Mouse (Mus musculus): ENCODE measurements around the gene Tmem107.

Tmem107 gene

GRCm38 (mm10) chr11:69070590-69071222 is at the start of gene Tmem107:
Tmem107 (plus strand) TSS chr11:69070806.
- DNase-seq, result peak; percentile 96 to 97

- no peak for DNase-seq
Observed at GRCm38 (mm10) chr11:69026562-69026961, 44.0 kb upstream of the Tmem107 start.

- no peak for DNase-seq
Observed at GRCm38 (mm10) chr11:69028805-69029204, 41.8 kb upstream of the Tmem107 start.

- DNase-seq, result no peak
Observed at GRCm38 (mm10) chr11:69033552-69033951, 37.1 kb upstream of the Tmem107 start.

- DNase-seq, result no peak
Observed at GRCm38 (mm10) chr11:69034585-69034984, 36.0 kb upstream of the Tmem107 start.

- DNase-seq, result no peak
Observed at GRCm38 (mm10) chr11:69035411-69035810, 35.2 kb upstream of the Tmem107 start.

- DNase-seq, result peak; percentile 92 to 93
Observed at GRCm38 (mm10) chr11:69035849-69036248, 34.8 kb upstream of the Tmem107 start.

GRCm38 (mm10) chr11:69036486-69037230 is 33.9 kb upstream of the Tmem107 start:
- DNase-seq, result peak; percentile 87 to 93

GRCm38 (mm10) chr11:69037231-69038061 is 33.2 kb upstream of the Tmem107 start:
- DNase-seq, result peak; percentile 88 to 93

GRCm38 (mm10) chr11:69038173-69038572 is 32.4 kb upstream of the Tmem107 start:
- no peak for DNase-seq

- DNase-seq, result peak; percentile 91 to 94
Observed at GRCm38 (mm10) chr11:69045531-69046394, 24.8 kb upstream of the Tmem107 start, which contains the start of gene Aurkb. Aurkb (plus strand) TSS chr11:69045647.

- DNase-seq, result no peak
Observed at GRCm38 (mm10) chr11:69046395-69046774, 24.2 kb upstream of the Tmem107 start.

GRCm38 (mm10) chr11:69047592-69047991 is 23.0 kb upstream of the Tmem107 start:
- DNase-seq, result no peak

GRCm38 (mm10) chr11:69048151-69048550 is 22.5 kb upstream of the Tmem107 start:
- DNase-seq, result no peak

GRCm38 (mm10) chr11:69050748-69051147 is 19.9 kb upstream of the Tmem107 start:
- no peak for DNase-seq

- DNase-seq, result no peak
Observed at GRCm38 (mm10) chr11:69051771-69052170, 18.8 kb upstream of the Tmem107 start.

GRCm38 (mm10) chr11:69052824-69053421 is 17.7 kb upstream of the Tmem107 start:
- DNase-seq, result peak in 1 of 2 experiments; percentile 19

- DNase-seq, result no peak
Observed at GRCm38 (mm10) chr11:69053848-69054247, 16.8 kb upstream of the Tmem107 start.

- DNase-seq, result no peak
Observed at GRCm38 (mm10) chr11:69058265-69058664, 12.3 kb upstream of the Tmem107 start.

- DNase-seq, result no peak
Observed at GRCm38 (mm10) chr11:69058729-69059356, 11.8 kb upstream of the Tmem107 start.

- peak; percentile 95 to 99 for DNase-seq
Observed at GRCm38 (mm10) chr11:69059357-69059974, 11.1 kb upstream of the Tmem107 start, which contains the start of gene Borcs6. Borcs6 (plus strand) TSS chr11:69059717.
